ENCODE assay signal across 8 mouse cellular contexts in genomic region chr2:131909683-131910572, GRCm38 (mm10). TPM values are rescaled to one million over a fixed set of nuclear protein-coding genes. Genes with fewer than 3 reads are reported as not detected.
DNase-seq lines count a peak whose midpoint lies in the region; ATAC-seq and TF ChIP-seq lines count a peak whose summit lies in the region.

Prnp (plus strand) TSS chr2:131909928.
Prn (plus strand) TSS chr2:131909957.

- H3K27ac ChIP-seq in embryonic facial prominence, embryonic 14.5 days (replicated peaks; ENCODE audit: low read depth, low read length): peak within 1 kb of the TSS; percentile 78
- H3K27ac ChIP-seq in heart, adult 2 months: peak within 1 kb of the TSS; percentile 87
- peak within 1 kb of the TSS; percentile 74; the same call in 1 of the 2 replicates for H3K27ac ChIP-seq in limb, embryonic 13.5 days
- H3K27ac ChIP-seq in midbrain, embryonic 16.5 days (ENCODE audit: low read length): peak within 1 kb of the TSS; percentile 91

- 5% methylated on average over 43 of the region's 52 CpGs for WGBS in embryonic facial prominence, embryonic 14.5 days
- WGBS in heart, adult 2 months: 3% methylated on average over 52 of the region's 52 CpGs
- WGBS in limb, embryonic 13.5 days: 3% methylated on average over 52 of the region's 52 CpGs
- whole genome bisulfite sequencing in midbrain, embryonic 16.5 days: 3% methylated on average over 52 of the region's 52 CpGs

- H3K27me3 ChIP-seq in embryonic facial prominence, embryonic 14.5 days (replicated peaks; ENCODE audit: control insufficient read depth, insufficient read depth, low read length): no peaks in the 10 kb centered on the region
- no peaks in the 10 kb centered on the region for H3K27me3 ChIP-seq in heart, adult 2 months (ENCODE audit: control insufficient read depth, insufficient read depth, low read length)
- H3K27me3 ChIP-seq in limb, embryonic 13.5 days: no peaks in the 10 kb centered on the region
- no peaks in the 10 kb centered on the region for H3K27me3 ChIP-seq in midbrain, embryonic 16.5 days (ENCODE audit: control insufficient read depth, insufficient read depth, low read depth, low read length)

- peak within 1 kb of the TSS; percentile 70 for H3K4me2 ChIP-seq in embryonic facial prominence, embryonic 14.5 days (ENCODE audit: low read depth, low read length)
- peak within 1 kb of the TSS; percentile 77 for H3K4me2 ChIP-seq in limb, embryonic 13.5 days (replicated peaks)
- peak within 1 kb of the TSS; percentile 80 for H3K4me2 ChIP-seq in midbrain, embryonic 16.5 days (ENCODE audit: low read length)

- peaks cover 15% of the 10 kb centered on the region; the same call in 1 of the 2 replicates for H3K4me1 ChIP-seq in embryonic facial prominence, embryonic 14.5 days (ENCODE audit: control insufficient read depth, insufficient read depth, low read length)
- H3K4me1 ChIP-seq in heart, adult 2 months (ENCODE audit: control insufficient read depth, insufficient read depth, low read length): peaks cover 6% of the 10 kb centered on the region
- peaks cover 17% of the 10 kb centered on the region for H3K4me1 ChIP-seq in limb, embryonic 13.5 days
- H3K4me1 ChIP-seq in midbrain, embryonic 16.5 days (ENCODE audit: control insufficient read depth, insufficient read depth, low read length): peaks cover 37% of the 10 kb centered on the region

- peak; percentile 93 for ATAC-seq in embryonic facial prominence, embryonic 14.5 days (ENCODE audit: low read depth)
- ATAC-seq in limb, embryonic 13.5 days (ENCODE audit: low FRiP score, low read depth): peak; percentile 96
- ATAC-seq in midbrain, embryonic 16.5 days: peak; percentile 95

- peak; percentile 94 for TF ChIP-seq POLR2A in heart, adult 2 months (IDR thresholded peaks at IDR 0.05; ENCODE audit: insufficient read depth, low read depth, low read length)

- no peak for TF ChIP-seq CTCF in heart, adult 2 months (IDR thresholded peaks at IDR 0.05)

- peak within 1 kb of the TSS; percentile 69 for H3K4me3 ChIP-seq in embryonic facial prominence, embryonic 14.5 days (ENCODE audit: low read depth, low read length)
- H3K4me3 ChIP-seq in heart, adult 2 months: peak within 1 kb of the TSS; percentile 74
- H3K4me3 ChIP-seq in limb, embryonic 13.5 days: peak within 1 kb of the TSS; percentile 74
- H3K4me3 ChIP-seq in midbrain, embryonic 16.5 days (ENCODE audit: low read depth, low read length): peak within 1 kb of the TSS; percentile 60

- peak; percentile 96 for DNase-seq in 3T3-L1 (ENCODE audit: low read depth, low spot score)
- peak; percentile 68 to 80 for DNase-seq in adrenal gland, postnatal 4 days (ENCODE audit: low spot score in 2 of 2)
- DNase-seq in embryonic facial prominence, embryonic 14.5 days (ENCODE audit: low spot score): peak; percentile 96
- DNase-seq in heart, adult 2 months: peak; percentile 92
- DNase-seq in kidney, adult 8-10 months: peak; percentile 89
- peak; percentile 91 to 97 for DNase-seq in spleen, postnatal 10 days (ENCODE audit: low spot score in 2 of 2)

- peak; percentile 62; the same call in 1 of the 2 replicates for TF ChIP-seq EP300 in heart, adult 2 months (IDR thresholded peaks at IDR 0.05; ENCODE audit: insufficient read depth, low read depth, low read length)

- H3K9ac ChIP-seq in embryonic facial prominence, embryonic 14.5 days (ENCODE audit: low read depth, low read length): peak within 1 kb of the TSS; percentile 76
- peak within 1 kb of the TSS; percentile 98 for H3K9ac ChIP-seq in heart, adult 2 months (ENCODE audit: low read depth, low read length)
- H3K9ac ChIP-seq in limb, embryonic 13.5 days: peak within 1 kb of the TSS; percentile 79
- H3K9ac ChIP-seq in midbrain, embryonic 16.5 days (ENCODE audit: low read depth, low read length): peak within 1 kb of the TSS; percentile 89

- H3K9me3 ChIP-seq in embryonic facial prominence, embryonic 14.5 days (ENCODE audit: control insufficient read depth, low read length): no peaks in the 10 kb centered on the region
- H3K9me3 ChIP-seq in limb, embryonic 13.5 days: no peaks in the 10 kb centered on the region
- no peaks in the 10 kb centered on the region for H3K9me3 ChIP-seq in midbrain, embryonic 16.5 days (replicated peaks; ENCODE audit: control insufficient read depth, low read length, poor library complexity, severe bottlenecking)

- 0 out of 2 replicates have a peak, but pooled peaks cover 3% of the 10 kb centered on the region for H3K36me3 ChIP-seq in embryonic facial prominence, embryonic 14.5 days (ENCODE audit: control insufficient read depth, insufficient read depth, low read length)
- H3K36me3 ChIP-seq in heart, adult 2 months (ENCODE audit: control insufficient read depth, insufficient read depth, low read length): peaks cover 9% of the 10 kb centered on the region
- H3K36me3 ChIP-seq in limb, embryonic 13.5 days: no peaks in the 10 kb centered on the region
- H3K36me3 ChIP-seq in midbrain, embryonic 16.5 days (ENCODE audit: control insufficient read depth, insufficient read depth, low read length): no peaks in the 10 kb centered on the region

- H3K79me2 ChIP-seq in heart, adult 2 months (replicated peaks; ENCODE audit: control insufficient read depth, insufficient read depth, low read length): peaks cover 1% of the 10 kb centered on the region; the same call in 1 of the 2 replicates

- intact Hi-C loops in heart, adult 2 months (cut with DNase I): loop anchor here (5.0 kb wide), 3 partner anchors 42 to 237 kb away; partner anchors contain the start of genes Prnd and Slc23a2

RNA-seq across cellular contexts. Expression of gene Prnp, which starts in this region (rescaled TPM):
- total RNA-seq in adrenal gland, postnatal 4 days (2021): 10 to 100 TPM; 69.2 to 71.6 TPM
- 47.3 and 50.3 TPM in 2 replicates for polyA plus RNA-seq in embryonic facial prominence, embryonic 14.5 days (2014; fragmentation: Nextera tagmentation; extraction: Ambion mirVana)
- 100 to 1,000 TPM; 109 to 129 TPM for total RNA-seq in heart, adult 2 months (2021)
- polyA plus RNA-seq in heart, adult 2 months (2012; rRNA removed): 101 and 110 TPM in 2 replicates
- polyA plus RNA-seq in limb, embryonic 13.5 days (2015; fragmentation: Nextera tagmentation; extraction: Ambion mirVana): 53.3 and 56.0 TPM in 2 replicates
- 177 and 194 TPM in 2 replicates for polyA plus RNA-seq in midbrain, embryonic 16.5 days (2015; fragmentation: Nextera tagmentation; extraction: Ambion mirVana)

RNA-seq across cellular contexts. Expression of gene Prn, which starts in this region (rescaled TPM):
- not detected for total RNA-seq in adrenal gland, postnatal 4 days (2021)
- polyA plus RNA-seq in embryonic facial prominence, embryonic 14.5 days (2014; fragmentation: Nextera tagmentation; extraction: Ambion mirVana): not detected in 2 replicates
- under 1 TPM in 1 of 2 experiments, not detected in 1; 0.23 TPM for total RNA-seq in heart, adult 2 months (2021)
- not detected in 2 replicates for polyA plus RNA-seq in heart, adult 2 months (2012; rRNA removed)
- polyA plus RNA-seq in limb, embryonic 13.5 days (2015; fragmentation: Nextera tagmentation; extraction: Ambion mirVana): not detected in 2 replicates
- polyA plus RNA-seq in midbrain, embryonic 16.5 days (2015; fragmentation: Nextera tagmentation; extraction: Ambion mirVana): not detected in 2 replicates

Comparison
In these comparisons a context has a peak if more than half of its experiments do, and no peak if none do; other contexts are left out.
1. Peak in every context shown above with its lines: DNase-seq, ATAC-seq, H3K4me3 ChIP-seq and H3K27ac ChIP-seq.